Mouse (Mus musculus): Measurements from ENCODE around the gene Fstl4.
"Not testable (repeated sequence)": the region's sequence is repeated elsewhere in the genome, so short reads cannot be mapped to it uniquely, and the experiment has no call there.

The Fstl4 gene

DNA sequence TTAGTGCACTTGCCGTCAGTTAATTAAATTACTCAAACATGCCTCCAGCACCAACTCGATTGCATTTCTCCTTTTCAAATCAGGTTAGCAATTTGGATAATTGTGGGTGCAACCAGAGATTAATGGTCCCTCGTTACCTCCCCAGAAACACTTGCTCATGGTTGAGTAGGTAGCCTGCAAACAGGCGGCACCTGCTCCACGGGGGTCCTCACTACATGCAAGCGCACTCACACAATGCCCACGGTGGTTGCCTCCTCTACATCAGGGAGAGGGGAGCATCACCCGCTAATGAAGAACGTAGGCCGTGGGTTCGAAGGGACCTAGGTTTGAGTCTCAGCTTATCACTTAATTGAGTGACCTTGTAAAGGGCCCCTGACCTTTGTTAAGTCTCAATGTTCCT, 371.9 kb downstream of the Fstl4 start:
- no peak for DNase-seq (ENCODE audit: low spot score in 2 of 2)

DNA sequence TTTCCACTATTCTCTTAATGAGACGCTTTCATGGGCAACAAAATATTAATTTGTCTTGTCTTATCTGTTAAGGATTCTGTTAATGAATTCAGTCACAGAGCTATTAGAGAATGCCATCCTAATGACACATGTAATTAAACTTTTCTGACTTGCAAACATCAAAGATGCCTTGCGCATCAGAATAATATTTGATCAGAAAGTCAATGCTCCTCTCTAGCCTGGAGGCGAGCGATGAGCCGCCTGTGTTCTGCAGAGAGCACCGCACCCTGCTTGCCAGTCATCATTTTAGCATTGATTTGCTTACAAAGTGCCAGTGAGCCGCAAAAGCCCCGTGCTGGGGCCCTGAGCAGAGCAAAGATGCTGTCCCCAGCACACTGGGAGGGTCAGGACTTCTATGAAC, 372.9 kb downstream of the Fstl4 start:
- DNase-seq (ENCODE audit: low spot score in 2 of 2), result no peak

DNA sequence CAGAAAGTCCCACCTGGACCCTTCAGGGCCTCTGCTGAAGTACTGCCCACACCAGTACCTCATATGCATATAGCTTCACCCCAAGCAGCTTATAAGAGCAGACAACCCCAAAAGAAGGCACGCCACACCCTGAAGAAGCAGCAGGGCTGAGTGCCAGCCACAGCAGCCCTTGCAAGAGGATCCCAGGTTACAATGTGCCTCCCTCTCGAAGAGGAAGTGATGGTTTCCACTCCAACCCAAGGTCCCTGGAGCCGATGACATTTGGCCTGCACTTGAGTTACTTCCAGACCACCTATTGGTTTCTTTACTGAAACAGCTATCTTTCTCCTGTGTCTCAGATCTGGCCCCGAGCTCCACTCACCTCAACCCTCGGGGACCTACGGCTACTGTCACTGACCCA, 373.8 kb downstream of the Fstl4 start:
- no peak for DNase-seq (ENCODE audit: low spot score in 2 of 2)

DNA sequence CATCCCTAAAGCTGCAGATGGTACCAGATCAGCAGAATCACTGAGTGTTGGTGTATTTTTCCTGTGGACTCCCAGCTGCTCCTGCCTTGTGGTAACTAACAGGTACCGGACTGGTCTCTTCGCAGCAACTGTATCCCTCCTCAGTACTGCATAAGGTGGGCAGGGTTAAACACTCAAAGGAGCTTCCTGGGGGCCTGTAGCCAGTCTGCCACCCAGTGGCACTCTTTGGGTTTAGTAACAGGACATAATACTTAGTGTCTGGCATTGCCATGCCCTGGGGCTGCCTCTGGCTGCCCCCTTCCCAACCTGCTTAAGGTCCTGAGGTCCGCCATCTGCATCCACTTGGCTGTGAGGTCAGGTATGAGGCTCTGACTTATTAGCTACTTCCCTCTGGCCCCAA, 375.2 kb downstream of the Fstl4 start:
- no peak for DNase-seq (ENCODE audit: low spot score in 2 of 2)

DNA sequence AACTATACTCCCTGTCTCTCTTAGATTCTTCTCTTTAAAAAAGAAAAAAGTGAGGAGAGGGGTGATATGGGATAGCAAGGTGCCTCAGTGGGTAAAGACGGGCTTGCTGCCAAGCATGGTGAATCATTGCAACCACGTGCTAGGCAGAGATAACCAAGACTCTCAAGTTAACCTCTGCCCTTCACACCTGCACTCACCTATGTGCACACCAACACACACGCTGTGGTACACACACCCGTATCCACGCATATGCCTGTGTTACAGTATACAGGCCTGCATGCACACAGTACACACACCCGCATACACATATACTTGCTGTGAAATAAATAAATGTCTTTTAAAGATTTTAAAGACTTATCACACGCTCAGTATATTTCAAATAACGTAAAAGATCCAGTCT, 375.8 kb downstream of the Fstl4 start:
- no peak for DNase-seq (ENCODE audit: low spot score in 2 of 2)

DNA sequence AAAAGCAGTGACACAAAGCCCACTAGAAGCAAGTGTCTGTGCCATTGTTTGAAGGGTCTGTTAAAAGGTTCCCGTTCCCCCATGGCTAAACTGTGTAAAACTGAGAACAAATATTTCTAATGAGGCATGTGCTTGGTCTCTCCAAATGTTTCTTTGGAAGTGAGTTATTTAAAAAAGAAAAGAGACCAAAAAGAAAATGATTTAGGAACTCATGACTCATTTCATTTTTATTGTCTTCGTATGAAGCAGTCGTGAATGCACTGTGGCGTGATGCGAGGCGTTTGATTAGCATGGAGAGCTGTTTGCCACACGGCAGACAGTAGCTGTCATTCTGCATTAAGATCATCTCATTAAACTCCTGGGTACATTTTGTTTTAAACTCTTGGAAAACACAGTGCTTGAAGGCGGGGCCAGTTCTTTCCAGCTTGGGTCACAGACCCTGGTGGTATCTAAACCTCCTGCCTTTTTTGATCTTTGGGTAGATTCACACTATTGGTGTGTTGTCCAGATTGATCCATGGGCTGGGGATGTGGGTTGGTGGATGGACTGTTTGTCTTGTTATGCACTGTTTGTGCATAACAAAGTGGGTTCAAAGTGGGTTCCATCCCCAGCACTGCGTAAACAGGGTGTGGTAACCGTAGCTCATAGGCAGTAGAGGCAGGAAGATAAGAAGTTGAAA, 376.4 kb downstream of the Fstl4 start:
- DNase-seq (ENCODE audit: low spot score in 2 of 2), result no peak

DNA sequence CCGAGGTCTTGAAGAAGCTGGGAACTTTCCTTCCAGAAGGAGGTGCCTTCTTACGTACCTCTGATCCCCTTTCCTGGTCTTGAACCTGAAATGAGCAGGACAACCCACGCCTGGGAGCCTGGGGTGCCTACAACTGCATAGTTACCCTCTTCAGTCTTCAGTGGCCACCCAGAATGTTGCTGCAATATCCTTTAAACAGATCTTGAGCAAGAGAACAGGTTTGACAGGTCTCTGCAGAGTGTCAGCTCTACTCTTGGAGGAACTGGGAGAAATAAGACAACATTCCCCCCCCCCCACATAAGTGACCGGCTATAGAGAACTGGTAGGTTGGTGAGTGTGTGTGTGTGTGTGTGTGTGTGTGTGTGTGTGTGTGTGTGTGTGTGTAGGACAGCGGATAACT, 379.1 kb downstream of the Fstl4 start:
- DNase-seq (ENCODE audit: low spot score in 2 of 2), result no peak

DNA sequence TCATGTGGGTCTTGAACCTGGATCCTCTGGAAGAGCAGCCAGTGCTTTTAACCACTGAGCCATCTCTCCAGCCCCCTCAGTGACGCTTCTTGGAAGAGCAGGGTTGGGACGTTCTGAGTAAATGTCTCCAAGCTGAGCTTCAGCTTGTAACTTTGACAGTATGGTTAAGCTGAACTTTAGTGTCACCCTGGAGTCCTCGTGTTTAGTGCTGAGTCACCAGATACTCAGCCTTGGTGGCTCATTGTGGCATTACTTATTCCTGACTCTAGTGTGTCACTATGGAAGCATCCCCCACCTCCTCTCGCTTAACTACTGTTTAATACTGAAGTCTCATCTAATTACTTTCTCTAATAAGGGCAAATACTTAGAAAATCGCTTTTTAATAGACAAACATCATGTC, 380.1 kb downstream of the Fstl4 start:
- no peak for DNase-seq (ENCODE audit: low spot score in 2 of 2)

DNA sequence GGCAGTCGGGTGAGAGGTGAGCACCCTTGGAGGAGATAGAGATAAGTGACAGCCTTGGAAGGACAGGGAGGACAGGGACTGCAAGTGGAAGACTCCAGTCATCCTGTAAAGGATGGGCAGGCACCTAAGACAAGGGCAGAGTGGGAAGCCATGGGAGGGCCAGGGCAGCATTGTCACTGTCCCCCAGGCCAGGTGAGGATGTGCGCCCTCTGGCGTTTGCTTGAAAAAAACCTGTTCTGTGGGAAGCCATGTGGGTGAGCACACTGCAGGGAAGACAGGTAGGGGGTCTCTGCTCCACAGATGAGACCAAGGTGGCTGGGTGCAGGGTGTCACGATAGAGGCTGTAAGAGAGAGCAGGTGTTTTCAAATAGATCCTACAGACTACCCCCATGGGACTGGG, 381.9 kb downstream of the Fstl4 start:
- DNase-seq (ENCODE audit: low spot score in 2 of 2), result peak in 1 of 2 experiments; percentile 14

DNA sequence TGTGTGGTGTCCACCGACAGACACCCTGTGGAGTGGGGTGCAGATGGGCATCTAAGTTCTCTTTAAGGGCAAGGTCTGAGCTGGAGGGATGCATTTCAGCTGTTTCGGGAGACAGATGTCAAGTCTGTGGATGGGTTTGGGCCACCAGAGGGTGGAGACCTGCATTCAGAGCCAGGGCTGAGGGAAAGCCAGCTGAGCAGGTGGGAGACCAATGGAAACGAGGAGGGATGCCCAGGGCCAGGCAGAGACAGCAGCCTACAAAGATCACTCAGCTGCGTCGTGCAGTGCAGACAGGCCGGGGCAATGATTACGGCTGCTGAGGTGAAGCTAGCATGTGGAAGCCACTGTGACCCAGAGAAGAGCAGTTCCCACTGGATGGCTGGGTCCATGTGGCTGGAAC, 392.0 kb downstream of the Fstl4 start:
- no peak for DNase-seq (ENCODE audit: low spot score in 2 of 2)

DNA sequence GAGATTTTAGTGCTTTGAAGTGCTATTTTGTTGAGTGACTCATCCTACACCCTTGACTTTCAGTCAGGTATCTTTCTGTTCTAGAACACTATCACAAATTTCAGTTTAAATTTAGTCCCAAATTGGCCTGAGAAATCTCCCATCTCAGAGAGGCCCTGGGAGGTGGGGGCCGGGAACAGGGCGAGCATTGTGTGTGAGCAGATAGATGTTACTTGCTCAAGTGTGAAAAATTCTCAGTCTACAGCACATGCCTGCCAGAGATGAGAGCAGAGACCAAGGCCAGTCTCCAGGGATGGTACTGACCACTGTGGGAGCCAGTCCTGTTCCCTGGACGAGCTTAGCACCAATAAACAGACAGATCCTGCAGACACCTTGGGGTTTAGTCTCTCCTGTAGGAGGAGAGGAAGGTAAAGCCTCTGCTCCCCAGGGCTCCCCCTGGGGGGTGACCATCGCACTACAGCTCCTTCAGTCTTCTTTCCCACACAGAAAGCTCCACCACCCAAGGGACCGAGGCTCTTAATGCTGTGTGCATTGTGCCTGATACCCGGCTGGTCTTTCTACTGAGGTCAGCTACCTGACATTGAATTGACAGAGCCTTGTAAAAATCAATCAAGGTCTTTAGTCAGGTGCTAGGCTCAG, 393.3 kb downstream of the Fstl4 start:
- DNase-seq (ENCODE audit: low spot score in 2 of 2), result no peak

DNA sequence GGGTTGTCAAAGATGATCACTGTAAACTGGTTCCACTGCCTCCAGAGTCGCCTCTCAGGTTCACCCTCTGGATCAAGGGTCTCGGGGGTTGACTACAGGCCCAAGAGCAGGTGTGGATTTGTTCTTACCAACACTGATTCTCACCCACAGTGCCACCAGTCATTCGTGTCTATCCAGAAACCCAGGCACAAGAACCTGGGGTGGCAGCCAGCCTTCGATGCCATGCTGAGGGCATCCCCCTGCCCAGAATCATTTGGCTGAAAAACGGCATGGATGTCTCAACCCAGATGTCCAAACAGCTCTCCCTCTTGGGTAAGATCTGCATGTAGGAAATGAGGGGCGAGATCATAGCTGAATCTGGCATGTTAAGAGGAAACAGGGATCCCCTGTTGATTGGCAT, 398.0 kb downstream of the Fstl4 start:
- no peak for DNase-seq (ENCODE audit: low spot score in 2 of 2)

DNA sequence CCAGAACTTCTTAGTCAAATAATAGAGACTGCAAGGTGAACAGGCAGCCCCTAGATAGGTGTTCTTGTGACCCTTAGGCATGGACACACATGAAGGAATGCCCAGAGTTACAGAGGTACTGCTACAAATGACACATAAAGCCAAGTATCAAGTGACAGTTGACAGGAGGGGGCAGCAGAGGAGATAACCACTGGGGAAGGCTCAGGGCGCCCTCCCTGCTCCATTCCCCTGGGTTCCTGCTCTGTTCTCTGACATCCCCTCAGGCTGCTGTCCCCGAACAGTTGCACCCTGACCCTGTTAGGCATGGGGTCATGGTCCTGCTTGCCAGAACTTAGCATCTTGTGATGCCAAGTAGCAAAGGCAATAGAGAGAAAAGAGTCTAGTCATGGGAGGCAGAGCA, 402.0 kb downstream of the Fstl4 start:
- no peak for DNase-seq (ENCODE audit: low spot score in 2 of 2)

DNA sequence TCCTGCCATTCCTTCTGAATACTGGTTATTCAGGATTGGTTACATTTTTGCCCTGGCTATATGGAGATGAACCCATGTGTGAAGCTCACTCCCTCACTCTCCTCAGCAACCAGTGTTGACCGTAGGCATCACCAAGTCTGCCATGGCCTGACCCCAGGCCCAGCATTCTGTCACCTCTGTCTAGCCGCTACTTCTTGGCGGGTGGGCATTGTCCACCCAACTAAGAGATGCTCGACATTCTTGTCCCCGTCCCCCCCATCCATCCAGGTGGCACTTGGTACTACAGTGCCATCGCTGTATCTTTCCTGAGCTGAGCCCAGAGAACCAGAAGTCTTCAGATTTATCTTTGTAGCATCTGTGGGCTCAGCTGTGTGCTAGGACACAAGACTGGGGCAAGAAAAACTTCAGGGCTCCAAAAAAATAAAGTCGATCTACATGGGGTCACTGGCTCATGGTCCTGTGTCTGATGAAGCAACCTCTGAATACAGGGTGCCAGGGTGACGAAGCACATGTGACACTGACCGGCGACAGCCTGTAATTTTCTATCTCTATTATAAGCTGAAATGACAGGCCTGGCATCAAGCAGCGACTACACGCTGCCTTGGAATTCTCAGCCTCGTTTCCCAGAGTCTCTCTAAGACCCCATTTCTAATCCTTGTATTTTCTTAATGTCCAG, 417.9 kb downstream of the Fstl4 start:
- no peak for DNase-seq (ENCODE audit: low spot score in 2 of 2)

DNA sequence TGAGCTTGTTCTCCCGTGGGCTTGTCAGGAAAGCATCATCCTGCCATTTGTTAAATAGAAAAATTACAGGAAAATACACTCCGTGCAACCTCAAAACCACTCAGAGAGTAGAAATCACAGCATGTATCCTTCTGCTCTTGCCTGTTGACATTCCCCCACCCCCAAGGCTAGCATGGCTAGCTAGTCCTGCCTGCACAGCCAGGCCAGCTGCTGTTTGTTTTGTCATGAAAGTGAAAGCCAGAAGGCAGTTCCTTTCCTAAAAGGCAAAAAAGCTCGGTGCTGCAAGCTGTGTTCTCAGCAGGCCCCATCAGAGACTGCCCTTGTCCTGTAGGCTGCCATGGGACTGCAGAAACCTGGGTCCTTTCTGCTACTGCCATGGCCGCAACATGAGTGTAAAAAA, 418.4 kb downstream of the Fstl4 start:
- no peak for DNase-seq (ENCODE audit: low spot score in 2 of 2)

DNA sequence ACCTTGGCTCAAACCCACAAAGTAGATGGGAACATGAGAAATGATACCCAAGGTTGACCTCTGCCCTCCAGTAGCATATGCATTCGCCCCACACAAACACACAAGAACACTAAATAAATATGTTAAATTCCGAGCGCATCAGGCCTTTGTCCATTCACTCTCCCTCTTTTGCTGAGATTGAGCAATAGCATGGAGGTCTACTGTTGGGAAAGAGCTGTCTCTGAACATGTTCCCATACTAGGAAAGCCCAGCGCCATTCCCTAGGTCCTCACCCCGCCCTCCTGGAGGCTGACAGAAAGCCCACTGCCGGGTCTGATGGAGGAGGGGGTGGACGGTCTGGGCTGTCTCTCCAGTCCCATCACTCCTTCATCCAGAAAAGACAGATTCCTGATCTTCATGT, 419.6 kb downstream of the Fstl4 start:
- no peak for DNase-seq (ENCODE audit: low spot score in 2 of 2)

DNA sequence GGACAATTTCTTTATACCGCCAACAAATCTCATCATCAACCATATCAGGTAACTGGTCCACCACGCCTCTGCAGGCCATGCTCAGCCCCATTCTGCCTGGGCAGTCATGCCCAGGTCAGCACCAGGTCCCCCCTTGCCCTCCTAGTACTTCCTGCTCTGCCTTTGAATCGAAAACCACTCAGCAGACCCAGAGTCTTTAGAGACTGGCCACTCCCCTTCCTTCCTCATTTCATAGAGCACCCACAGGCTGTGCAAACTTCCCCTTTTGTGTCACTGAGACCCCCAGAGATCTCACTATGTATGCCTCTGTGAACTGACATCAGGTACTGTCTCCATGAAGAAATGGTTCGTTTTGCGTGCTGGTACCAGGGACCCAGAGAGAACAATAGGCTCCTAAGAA, 420.3 kb downstream of the Fstl4 start:
- DNase-seq (ENCODE audit: low spot score in 2 of 2), result no peak

DNA sequence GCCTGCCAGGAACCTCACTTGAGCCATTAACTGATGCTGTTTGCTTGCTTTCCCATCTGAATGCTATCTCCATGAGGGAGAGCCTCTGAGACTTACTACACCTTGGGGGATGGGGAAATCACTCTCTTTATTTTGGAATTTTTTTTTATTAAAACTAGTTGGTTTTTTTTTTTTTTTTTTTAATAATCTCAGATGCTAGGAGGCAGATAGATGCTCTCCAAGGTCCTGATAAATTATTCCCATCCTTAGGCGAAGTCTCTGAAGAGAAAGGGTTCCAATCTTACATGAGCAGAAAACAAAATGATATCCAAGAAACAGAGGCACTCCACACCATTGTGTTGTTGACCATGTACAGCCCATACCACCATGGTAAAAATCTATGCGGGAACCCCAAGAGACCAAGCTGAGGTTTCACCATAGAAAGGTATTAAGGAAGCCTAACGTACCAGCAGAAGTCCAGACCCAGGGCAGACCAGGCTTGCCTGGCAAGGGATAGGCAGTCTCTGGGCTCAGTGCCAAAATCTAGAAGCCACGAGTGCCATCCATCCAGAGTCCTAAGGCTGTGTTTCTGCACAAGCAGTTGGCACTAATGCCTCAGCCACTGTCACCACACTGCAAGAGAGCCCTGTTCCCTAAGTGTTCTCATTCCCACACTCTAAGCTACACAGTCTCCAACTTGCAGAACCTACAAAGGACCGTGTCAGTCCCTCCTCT, 423.1 kb downstream of the Fstl4 start:
- DNase-seq (ENCODE audit: low spot score in 2 of 2), result peak in 1 of 2 experiments; percentile 17

DNA sequence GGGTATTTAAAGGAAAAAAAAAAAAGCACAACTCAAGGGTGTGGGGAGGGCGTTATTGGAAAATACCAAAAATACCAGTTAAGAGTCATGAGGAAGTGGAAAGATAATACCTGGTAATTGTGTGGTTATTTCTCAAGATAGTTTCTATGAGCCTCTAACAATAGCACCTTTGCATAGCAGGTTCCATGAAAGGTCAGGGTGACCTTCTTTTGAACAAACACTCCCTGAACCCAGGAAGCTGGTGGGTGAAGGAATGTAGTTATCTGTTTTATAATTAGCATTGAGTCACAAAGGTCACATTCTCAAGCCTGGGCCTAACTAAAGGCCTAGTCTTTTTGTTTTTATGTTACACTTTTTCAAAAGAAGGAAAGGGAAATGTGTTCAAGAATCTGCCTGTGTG, 432.1 kb downstream of the Fstl4 start:
- not testable (repeated sequence) for DNase-seq (ENCODE audit: low spot score in 2 of 2)

DNA sequence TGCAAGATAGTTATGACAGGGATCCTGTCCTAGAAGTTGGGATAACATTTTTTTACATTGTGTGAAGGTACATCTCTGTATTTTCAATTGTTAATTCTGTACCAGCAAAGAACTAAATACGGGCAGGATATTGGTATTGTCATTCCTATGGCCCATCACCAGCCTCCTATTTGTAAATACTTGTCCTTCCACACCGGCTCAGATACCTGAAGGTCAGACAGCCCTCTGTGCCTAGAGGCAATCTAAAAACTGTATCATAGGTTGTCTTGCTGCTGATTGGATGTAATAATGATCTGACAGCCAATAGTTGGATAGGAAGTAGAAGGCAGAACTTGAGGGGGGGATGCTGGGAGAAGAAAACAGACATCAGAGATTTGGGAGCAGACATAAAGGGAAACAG, 432.7 kb downstream of the Fstl4 start:
- no peak for DNase-seq (ENCODE audit: low spot score in 2 of 2)

DNA sequence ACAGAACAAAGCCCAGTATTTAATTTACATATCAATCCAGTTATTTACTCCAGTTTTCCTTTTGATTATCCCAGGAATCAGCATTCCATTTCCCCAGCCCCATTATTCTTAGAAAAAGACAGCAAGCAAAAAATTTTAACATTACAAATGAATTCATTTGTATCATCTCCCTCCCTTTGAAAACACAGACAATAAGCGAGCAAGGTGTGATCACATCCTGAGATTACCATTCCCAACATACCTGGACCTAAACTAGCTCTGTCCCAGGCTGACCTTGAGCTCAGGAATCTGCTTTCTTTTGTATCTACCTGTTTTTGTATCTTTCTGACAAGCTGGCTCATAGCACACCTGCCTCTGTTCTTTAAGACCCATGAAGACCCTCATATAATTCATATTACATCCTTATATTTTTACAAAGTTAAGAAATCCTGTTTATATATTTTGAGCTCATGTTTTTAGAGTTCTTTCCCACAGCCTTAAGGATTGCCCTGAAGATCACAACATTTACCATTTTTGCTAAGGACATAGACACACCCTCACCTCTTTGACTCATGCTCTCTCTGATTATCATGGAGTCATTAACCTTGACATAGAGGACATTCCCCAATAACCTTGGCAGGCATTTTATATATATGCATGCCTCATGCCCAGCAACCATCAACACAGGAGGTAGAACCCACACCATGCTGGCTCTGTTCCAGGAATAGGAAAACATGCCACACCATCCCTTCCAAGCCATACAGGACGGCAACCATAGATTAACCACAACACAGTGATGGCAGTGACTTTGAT, 438.2 kb downstream of the Fstl4 start:
- DNase-seq (ENCODE audit: low spot score in 2 of 2), result no peak

DNA sequence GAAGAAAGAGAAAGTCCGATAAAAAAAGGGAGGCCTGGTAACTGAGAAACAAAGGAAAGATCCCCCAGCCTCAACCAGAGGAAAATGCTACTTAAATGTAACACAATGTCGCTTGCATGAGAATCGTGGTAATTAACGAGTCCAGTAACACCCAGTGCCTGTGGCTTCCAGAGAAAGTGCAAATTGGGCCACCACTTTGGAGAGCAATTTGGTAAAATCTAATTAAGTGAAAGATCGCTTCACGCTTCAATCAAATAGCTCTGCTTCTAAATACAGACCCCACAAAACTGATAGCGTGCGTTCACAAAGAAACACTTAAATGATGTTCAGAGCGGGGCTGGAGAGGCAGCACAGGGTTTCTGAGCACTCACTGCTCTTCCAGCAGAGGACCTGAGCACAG, 446.4 kb downstream of the Fstl4 start:
- no peak for DNase-seq (ENCODE audit: low spot score in 2 of 2)

All from frontal cortex, postnatal 10 days (tissue).